Mouse (Mus musculus): ENCODE data around the gene Olfr986. TPM values are rescaled to one million over a fixed set of nuclear protein-coding genes. Genes with fewer than 3 reads are reported as not detected.
"Not testable (repeated sequence)": the region's sequence is repeated elsewhere in the genome, so short reads cannot be mapped to it uniquely, and the experiment has no call there.

The Olfr986 gene
- polyA plus RNA-seq (2012; rRNA removed), result not detected in 2 replicates

GRCm38 (mm10) chr9:40180620-40181019 lies at the start of gene Olfr986:
Olfr986 (plus strand) TSS chr9:40180920.
- Histone ChIP-seq H3K36me3 (ENCODE audit: control insufficient read depth, insufficient read depth, low read length) (no peaks in the 10 kb centered on the region), H3K4me3 (ENCODE audit: low read depth, low read length) (no peak within 1 kb of the TSS), H3K4me1 (ENCODE audit: control insufficient read depth, insufficient read depth, insufficient read length, low read length) (no peaks in the 10 kb centered on the region), H3K27me3 (ENCODE audit: control insufficient read depth, insufficient read depth, low read length) (no peaks in the 10 kb centered on the region), H3K27ac (ENCODE audit: insufficient read depth, low read depth, low read length) (no peak within 1 kb of the TSS)
- 86% methylated on average over 5 of the region's 5 CpGs for WGBS
- TF ChIP-seq POLR2A (IDR thresholded peaks at IDR 0.05; ENCODE audit: low read depth, low read length) (no peak), CTCF (IDR thresholded peaks at IDR 0.05; ENCODE audit: extremely low read depth, insufficient read length, insufficient replicate concordance, low read depth, low read length) (no peak)

- Histone ChIP-seq H3K4me3 (ENCODE audit: low read depth, low read length) (no peak overlapping the region), H3K36me3 (ENCODE audit: control insufficient read depth, insufficient read depth, low read length) (no peaks in the 10 kb centered on the region), H3K27me3 (ENCODE audit: control insufficient read depth, insufficient read depth, low read length) (no peaks in the 10 kb centered on the region), H3K4me1 (ENCODE audit: control insufficient read depth, insufficient read depth, insufficient read length, low read length) (no peaks in the 10 kb centered on the region), H3K27ac (ENCODE audit: insufficient read depth, low read depth, low read length) (no peak overlapping the region)
- TF ChIP-seq POLR2A (IDR thresholded peaks at IDR 0.05; ENCODE audit: low read depth, low read length), result no peak
- no peak for TF ChIP-seq CTCF (IDR thresholded peaks at IDR 0.05; ENCODE audit: extremely low read depth, insufficient read length, insufficient replicate concordance, low read depth, low read length)
- 73% methylated on average over 6 of the region's 6 CpGs for WGBS
Measured at GRCm38 (mm10) chr9:40136987-40137688, 43.6 kb upstream of the Olfr986 start.

- Histone ChIP-seq H3K4me1 (ENCODE audit: control insufficient read depth, insufficient read depth, insufficient read length, low read length) (no peaks in the 10 kb centered on the region), H3K36me3 (ENCODE audit: control insufficient read depth, insufficient read depth, low read length) (no peaks in the 10 kb centered on the region), H3K27me3 (ENCODE audit: control insufficient read depth, insufficient read depth, low read length) (no peaks in the 10 kb centered on the region), H3K27ac (ENCODE audit: insufficient read depth, low read depth, low read length) (no peak overlapping the region), H3K4me3 (ENCODE audit: low read depth, low read length) (no peak overlapping the region)
- no peak for TF ChIP-seq POLR2A (IDR thresholded peaks at IDR 0.05; ENCODE audit: low read depth, low read length)
- no peak for TF ChIP-seq CTCF (IDR thresholded peaks at IDR 0.05; ENCODE audit: extremely low read depth, insufficient read length, insufficient replicate concordance, low read depth, low read length)
- 33% methylated on average over 4 of the region's 4 CpGs for WGBS
Measured at GRCm38 (mm10) chr9:40139484-40139883, 41.2 kb upstream of the Olfr986 start.

GRCm38 (mm10) chr9:40141544-40141943 lies 39.2 kb upstream of the Olfr986 start:
- H3K27ac ChIP-seq (ENCODE audit: insufficient read depth, low read depth, low read length), result no peak overlapping the region
- WGBS, result 60% methylated on average over 1 of the region's 1 CpGs
- TF ChIP-seq POLR2A (IDR thresholded peaks at IDR 0.05; ENCODE audit: low read depth, low read length) (no peak), CTCF (IDR thresholded peaks at IDR 0.05; ENCODE audit: extremely low read depth, insufficient read length, insufficient replicate concordance, low read depth, low read length) (no peak)
- no peaks in the 10 kb centered on the region for H3K36me3 ChIP-seq (ENCODE audit: control insufficient read depth, insufficient read depth, low read length)
- H3K4me1 ChIP-seq (ENCODE audit: control insufficient read depth, insufficient read depth, insufficient read length, low read length), result no peaks in the 10 kb centered on the region
- H3K4me3 ChIP-seq (ENCODE audit: low read depth, low read length), result no peak overlapping the region
- H3K27me3 ChIP-seq (ENCODE audit: control insufficient read depth, insufficient read depth, low read length), result no peaks in the 10 kb centered on the region

GRCm38 (mm10) chr9:40155118-40155644 lies 25.5 kb upstream of the Olfr986 start:
- Histone ChIP-seq H3K36me3 (ENCODE audit: control insufficient read depth, insufficient read depth, low read length) (no peaks in the 10 kb centered on the region), H3K27me3 (ENCODE audit: control insufficient read depth, insufficient read depth, low read length) (no peaks in the 10 kb centered on the region), H3K4me1 (ENCODE audit: control insufficient read depth, insufficient read depth, insufficient read length, low read length) (no peaks in the 10 kb centered on the region), H3K27ac (ENCODE audit: insufficient read depth, low read depth, low read length) (no peak overlapping the region), H3K4me3 (ENCODE audit: low read depth, low read length) (no peak overlapping the region)
- WGBS, result 73% methylated on average over 4 of the region's 4 CpGs
- TF ChIP-seq POLR2A (IDR thresholded peaks at IDR 0.05; ENCODE audit: low read depth, low read length) (no peak), CTCF (IDR thresholded peaks at IDR 0.05; ENCODE audit: extremely low read depth, insufficient read length, insufficient replicate concordance, low read depth, low read length) (no peak)

GRCm38 (mm10) chr9:40166446-40166845 lies 14.3 kb upstream of the Olfr986 start:
- H3K27ac ChIP-seq (ENCODE audit: insufficient read depth, low read depth, low read length), result no peak overlapping the region
- no peaks in the 10 kb centered on the region for H3K36me3 ChIP-seq (ENCODE audit: control insufficient read depth, insufficient read depth, low read length)
- H3K4me1 ChIP-seq (ENCODE audit: control insufficient read depth, insufficient read depth, insufficient read length, low read length), result no peaks in the 10 kb centered on the region
- WGBS, result 85% methylated on average over 1 of the region's 1 CpGs
- TF ChIP-seq CTCF (IDR thresholded peaks at IDR 0.05; ENCODE audit: extremely low read depth, insufficient read length, insufficient replicate concordance, low read depth, low read length) (no peak), POLR2A (IDR thresholded peaks at IDR 0.05; ENCODE audit: low read depth, low read length) (no peak)
- H3K4me3 ChIP-seq (ENCODE audit: low read depth, low read length), result no peak overlapping the region
- no peaks in the 10 kb centered on the region for H3K27me3 ChIP-seq (ENCODE audit: control insufficient read depth, insufficient read depth, low read length)

GRCm38 (mm10) chr9:40177017-40177416 lies 3.7 kb upstream of the Olfr986 start:
- no peaks in the 10 kb centered on the region for H3K4me1 ChIP-seq (ENCODE audit: control insufficient read depth, insufficient read depth, insufficient read length, low read length)
- H3K27me3 ChIP-seq (ENCODE audit: control insufficient read depth, insufficient read depth, low read length), result no peaks in the 10 kb centered on the region
- H3K4me3 ChIP-seq (ENCODE audit: low read depth, low read length), result no peak overlapping the region
- TF ChIP-seq CTCF (IDR thresholded peaks at IDR 0.05; ENCODE audit: extremely low read depth, insufficient read length, insufficient replicate concordance, low read depth, low read length) (no peak), POLR2A (IDR thresholded peaks at IDR 0.05; ENCODE audit: low read depth, low read length) (no peak)
- no peak overlapping the region for H3K27ac ChIP-seq (ENCODE audit: insufficient read depth, low read depth, low read length)
- WGBS, result 71% methylated on average over 6 of the region's 6 CpGs
- H3K36me3 ChIP-seq (ENCODE audit: control insufficient read depth, insufficient read depth, low read length), result no peaks in the 10 kb centered on the region

- H3K4me1 ChIP-seq (ENCODE audit: control insufficient read depth, insufficient read depth, insufficient read length, low read length); H3K27ac ChIP-seq (ENCODE audit: insufficient read depth, low read depth, low read length); H3K36me3 ChIP-seq (ENCODE audit: control insufficient read depth, insufficient read depth, low read length); H3K27me3 ChIP-seq (ENCODE audit: control insufficient read depth, insufficient read depth, low read length); H3K4me3 ChIP-seq (ENCODE audit: low read depth, low read length): not testable (repeated sequence)
- 59% methylated on average over 2 of the region's 2 CpGs for WGBS
Measured at GRCm38 (mm10) chr9:40185166-40185565, 4.4 kb downstream of the Olfr986 start.

Measured in small intestine, adult 2 months (tissue).